Mouse (Mus musculus) effector memory CD4-positive, alpha-beta T cell, adult 5 months (primary cell): ENCODE measurements around the gene Tob2. TPM values are rescaled to one million over a fixed set of nuclear protein-coding genes. Genes with fewer than 3 reads are reported as not detected.

ENCODE experiments used
- polyA plus RNA-seq: library from polyadenylated mRNA; unstranded; fragments of 100-300 nt; shearing (Covaris generic); gene quantifications from one replicate; pipeline ENCODE4 v1.2.1, GENCODE M21; 2017

Gene Tob2
- 535 TPM for polyA plus RNA-seq

GRCm38 (mm10) chr15:81858517-81859329 is at the start of gene Tob2:
Gene Tob2 (minus strand): TSS chr15:81858796.

GRCm38 (mm10) chr15:81872262-81873136 is 13.9 kb upstream of the Tob2 start, which contains the start of gene Aco2:
Gene Aco2 (plus strand): TSS chr15:81872309.

GRCm38 (mm10) chr15:81871604-81872261 is 13.1 kb upstream of the Tob2 start, which contains the start of gene Phf5a:
Gene Phf5a (minus strand): TSS chr15:81871911.

GRCm38 (mm10) chr15:81802001-81802890 is 56.4 kb downstream of the Tob2 start, which contains the start of gene Tef:
Gene Tef (plus strand): TSS chr15:81802421.

Other genes with a start within 250 kb of the Tob2 start
- gene L3mbtl2, start 194.9 kb downstream of the Tob2 start, polyA plus RNA-seq = 23.6 TPM
- 0.26 TPM for gene Chadl, start 161.5 kb downstream of the Tob2 start, polyA plus RNA-seq
- gene Zc3h7b, start 113.7 kb downstream of the Tob2 start, polyA plus RNA-seq = 6.3 TPM
- 64.4 TPM for gene Rangap1, start 113.3 kb downstream of the Tob2 start, polyA plus RNA-seq
- 30.6 TPM for gene Tef, start 56.4 kb downstream of the Tob2 start, polyA plus RNA-seq
- 75.8 TPM for gene Phf5a, start 13.1 kb upstream of the Tob2 start, polyA plus RNA-seq
- gene Aco2, start 13.5 kb upstream of the Tob2 start, polyA plus RNA-seq = 115 TPM
- gene Polr3h, start 67.4 kb upstream of the Tob2 start, polyA plus RNA-seq = 32.1 TPM
- gene Csdc2, start 78.0 kb upstream of the Tob2 start, polyA plus RNA-seq = not detected
- 7.9 TPM for gene Pmm1, start 102.1 kb upstream of the Tob2 start, polyA plus RNA-seq
- gene 1700029P11Rik, start 121.7 kb upstream of the Tob2 start, polyA plus RNA-seq = not detected
- gene Xrcc6, start 129.0 kb upstream of the Tob2 start, polyA plus RNA-seq = 36.4 TPM
- 29.9 TPM for gene Desi1, start 175.1 kb upstream of the Tob2 start, polyA plus RNA-seq
- gene Snu13, start 188.8 kb upstream of the Tob2 start, polyA plus RNA-seq = 238 TPM
- not detected for gene 4930407I10Rik, start 200.4 kb upstream of the Tob2 start, polyA plus RNA-seq
- not detected for gene Mei1, start 211.2 kb upstream of the Tob2 start, polyA plus RNA-seq